Comparison of ENCODE assay signal across 14 mouse cellular contexts in the genomic region with DNA sequence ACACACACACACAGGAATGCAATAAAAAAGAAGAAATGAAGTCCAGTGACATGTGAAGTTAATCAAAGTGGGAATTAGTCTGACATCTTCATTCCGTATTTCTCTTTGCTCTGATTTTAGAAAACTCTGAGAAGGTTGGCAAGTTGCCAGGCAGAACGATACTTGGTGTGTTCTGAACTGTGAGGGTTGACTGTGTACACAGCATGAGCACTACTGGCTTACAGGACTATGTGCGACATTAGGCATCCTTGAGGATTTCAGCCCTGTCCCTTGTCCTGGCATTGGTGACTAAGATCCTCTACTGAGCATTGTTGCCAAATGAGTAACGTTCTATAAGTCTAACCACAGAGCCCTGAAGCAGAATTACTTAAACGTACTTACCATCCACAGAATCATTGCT.
DNase-seq lines count a peak whose midpoint lies in the region; ATAC-seq lines count a peak whose summit lies in the region.
"Had no signal": no experiment of that assay in that cellular context is flagged by ENCODE, and none has a peak within 500 bp of the region (broad histone marks: within the 10 kb centered on the region; RNA-seq: fewer than 3 reads in every experiment).

No protein-coding gene starts in this region.

- DNase-seq in embryo, embryonic 10.5 days (ENCODE audit: low spot score): peak; percentile 5
- DNase-seq in embryo, embryonic 9.5 days (ENCODE audit: extremely low spot score): no peak
- DNase-seq in kidney, postnatal 4 days: peak; percentile 12 to 37
- peak; percentile 37 to 44 for DNase-seq in right cerebral cortex, adult 2 months (ENCODE audit: low spot score in 2 of 2)
- no peak for DNase-seq in right cerebral cortex, postnatal 36 days (ENCODE audit: low spot score in 2 of 2)
- DNase-seq in right cerebral cortex, postnatal 4 days: peak; percentile 32
- no peak for DNase-seq in thymus, postnatal 0 days (ENCODE audit: low spot score)
- DNase-seq: heart, postnatal 36 days; thymus, postnatal 25 days had no signal

- H3K4me2 ChIP-seq in kidney, embryonic 14.5 days (replicated peaks; ENCODE audit: low read depth, low read length): no peak overlapping the region
- H3K4me2 ChIP-seq: kidney, embryonic 15.5 days had no signal

- H3K4me3 ChIP-seq in kidney, embryonic 14.5 days (ENCODE audit: low read length): no peak overlapping the region
- H3K4me3 ChIP-seq: forebrain, embryonic 10.5 days; kidney, embryonic 15.5 days had no signal

- H3K36me3 ChIP-seq in kidney, embryonic 14.5 days (ENCODE audit: control insufficient read depth, insufficient read depth, low read length): no peaks in the 10 kb centered on the region
- H3K36me3 ChIP-seq: forebrain, embryonic 10.5 days; kidney, embryonic 15.5 days had no signal

- H3K9me3 ChIP-seq in kidney, embryonic 14.5 days (ENCODE audit: control insufficient read depth, low read length): no peaks in the 10 kb centered on the region
- H3K9me3 ChIP-seq: forebrain, embryonic 10.5 days; kidney, embryonic 15.5 days had no signal

- H3K27me3 ChIP-seq in kidney, embryonic 14.5 days (ENCODE audit: control insufficient read depth, insufficient read depth, low read length): no peaks in the 10 kb centered on the region
- H3K27me3 ChIP-seq: kidney, embryonic 15.5 days had no signal

- H3K9ac ChIP-seq in kidney, embryonic 14.5 days (ENCODE audit: low read depth, low read length): no peak overlapping the region
- H3K9ac ChIP-seq: kidney, embryonic 15.5 days; liver, embryonic 14.5 days had no signal

- H3K4me1 ChIP-seq in kidney, embryonic 14.5 days (ENCODE audit: control insufficient read depth, insufficient read depth, low read length): no peaks in the 10 kb centered on the region
- H3K4me1 ChIP-seq: forebrain, embryonic 10.5 days; kidney, embryonic 15.5 days had no signal

- ATAC-seq in kidney, embryonic 14.5 days (ENCODE audit: low FRiP score, low TSS enrichment): no peak
- ATAC-seq: CD4-positive, CD25-positive, alpha-beta regulatory T cell, adult 4 months had no signal

- WGBS in kidney, embryonic 14.5 days: 56% methylated on average over 5 of the region's 5 CpGs

- no peak overlapping the region for H3K27ac ChIP-seq in kidney, embryonic 14.5 days (ENCODE audit: low read depth, low read length)
- H3K27ac ChIP-seq: forebrain, embryonic 10.5 days; kidney, embryonic 15.5 days; liver, embryonic 14.5 days had no signal

Comparison
In these comparisons a context has a peak if more than half of its experiments do, and no peak if none do; other contexts are left out.
1. DNase-seq: peak in embryo, embryonic 10.5 days (single experiment), kidney, postnatal 4 days (2 of 2), right cerebral cortex, adult 2 months (2 of 2) and right cerebral cortex, postnatal 4 days (single experiment); none in embryo, embryonic 9.5 days (single experiment), right cerebral cortex, postnatal 36 days (0 of 2) and thymus, postnatal 0 days (single experiment).